Mouse (Mus musculus) lung, adult 2 months (tissue): ENCODE data around the gene Smc6.

ENCODE experiments used
- CTCF ChIP-seq: fragments of 200-500 bp; IDR thresholded peaks from 2 replicates; pipeline ENCODE4 v1.5.1; 2011; ENCODE audit warnings: mild to moderate bottlenecking, low read length, control low read depth; ENCODE audit not compliant: insufficient read depth
- POLR2A ChIP-seq: fragments of 200-500 bp; IDR thresholded peaks from 2 replicates; pipeline ENCODE4 v1.6.1; 2011; ENCODE audit warnings: low read depth, mild to moderate bottlenecking, control low read depth, low read length, borderline replicate concordance; ENCODE audit errors: extremely low read depth

DNA sequence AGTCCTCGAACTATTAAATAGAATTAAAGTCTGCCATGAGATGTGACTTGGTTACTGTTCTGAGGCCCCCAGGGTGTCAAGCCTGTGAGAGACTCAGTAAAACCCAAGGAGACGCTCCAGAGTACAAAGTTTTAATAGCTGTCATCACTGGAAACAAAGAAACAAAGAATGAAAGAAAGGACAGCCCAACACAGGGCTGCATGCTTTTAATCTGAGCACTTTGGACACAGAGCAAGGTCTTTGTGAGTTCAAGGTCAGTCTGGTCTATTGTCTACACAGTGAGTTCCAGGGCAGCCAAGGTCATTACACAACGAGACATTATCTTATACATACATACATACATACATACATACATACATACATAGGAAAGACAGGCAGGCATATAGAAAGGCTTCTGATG is 49.2 kb upstream of the Smc6 start:
- no peak for TF ChIP-seq CTCF
- TF ChIP-seq POLR2A, result no peak
